Mouse (Mus musculus): ENCODE results near the gene Olfr1197.

Gene Olfr1197

DNA sequence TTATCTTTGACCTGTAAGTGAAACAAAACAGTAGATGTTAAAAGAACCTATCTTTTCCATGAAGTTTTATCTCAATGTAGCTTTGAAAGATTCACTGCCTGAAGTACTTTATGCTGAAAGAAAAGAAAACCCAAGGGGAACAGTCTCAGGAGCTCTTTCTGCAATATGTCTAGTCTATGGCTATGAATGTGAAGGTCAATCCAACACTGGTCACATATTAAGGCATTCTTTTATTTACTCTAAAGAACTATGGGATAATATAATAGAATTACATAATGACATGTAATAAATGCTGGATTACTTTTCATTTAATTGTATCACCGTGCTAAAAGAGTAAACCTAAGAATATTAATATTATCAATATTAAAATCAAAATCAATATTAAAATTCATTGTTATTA lies at the start of gene Olfr1197:
Gene Olfr1197, minus strand, starts transcription at position 101 of the 400 bp plus-strand sequence.
- no peak for DNase-seq (ENCODE audit: low spot score)

DNA sequence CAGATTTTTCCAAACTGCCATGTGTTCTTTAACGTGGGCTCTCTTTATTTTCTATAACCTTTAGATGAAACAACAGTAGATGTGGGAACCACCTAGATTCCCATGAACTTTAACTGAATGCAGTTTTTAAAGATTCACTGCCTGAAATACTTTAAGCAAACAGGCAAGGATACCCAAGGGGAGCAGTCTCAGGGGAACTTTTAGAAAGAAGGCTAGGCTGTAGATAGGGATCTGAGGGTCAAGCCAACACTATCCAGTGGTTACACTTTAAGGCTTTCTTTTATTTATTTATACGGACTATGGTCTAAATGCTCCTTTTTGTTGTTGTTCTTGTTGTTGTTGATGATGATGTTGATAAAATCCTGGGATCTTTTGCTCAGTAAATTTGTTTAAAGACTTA lies 38.2 kb upstream of the Olfr1197 start, which contains the start of gene Olfr1200:
Gene Olfr1200, minus strand, starts transcription at position 101 of the 400 bp plus-strand sequence.
- DNase-seq (ENCODE audit: low spot score), result no peak

DNA sequence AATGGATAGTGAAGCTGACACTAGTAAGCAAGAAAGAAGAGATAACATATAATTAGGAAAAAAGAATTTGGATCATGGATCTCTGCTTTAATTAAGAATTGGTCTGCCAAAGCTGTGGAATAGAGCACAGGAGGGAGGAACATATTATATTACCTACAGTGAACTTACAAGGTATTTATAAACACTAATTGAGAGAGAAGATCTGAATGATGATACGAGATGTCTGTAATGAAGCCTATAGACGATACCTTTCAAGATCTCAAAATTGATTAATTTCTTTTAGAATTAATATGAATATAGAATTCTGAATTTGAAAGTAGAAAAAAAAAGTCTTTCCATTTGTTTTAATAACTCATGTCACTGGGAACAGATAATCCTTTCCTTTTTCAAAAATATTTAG lies 28.2 kb upstream of the Olfr1197 start, which contains the start of gene Olfr1199:
Gene Olfr1199, minus strand, starts transcription at position 101 of the 400 bp plus-strand sequence.
- no peak for DNase-seq (ENCODE audit: low spot score)

DNA sequence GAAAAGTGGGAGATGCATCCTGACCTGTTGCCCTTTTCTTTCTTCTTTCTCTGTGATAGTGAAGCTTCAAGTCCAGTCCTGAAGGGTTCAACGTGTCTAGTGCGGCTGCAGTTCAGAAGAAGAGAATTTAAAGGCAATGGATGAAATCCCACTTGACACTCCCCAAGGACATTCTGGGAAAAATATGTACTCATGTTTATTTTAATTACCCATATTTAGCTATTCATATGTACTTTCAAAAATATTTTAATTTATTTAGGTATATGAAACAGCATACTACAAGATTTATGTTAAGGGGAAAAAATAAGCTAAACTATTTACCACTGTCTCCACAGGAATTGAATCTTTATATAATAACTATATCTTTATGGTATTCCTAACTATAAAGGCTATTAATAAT lies 19.1 kb upstream of the Olfr1197 start, which contains the start of gene Olfr1198:
Gene Olfr1198, minus strand, starts transcription at position 101 of the 400 bp plus-strand sequence.
- DNase-seq (ENCODE audit: low spot score), result no peak

DNA sequence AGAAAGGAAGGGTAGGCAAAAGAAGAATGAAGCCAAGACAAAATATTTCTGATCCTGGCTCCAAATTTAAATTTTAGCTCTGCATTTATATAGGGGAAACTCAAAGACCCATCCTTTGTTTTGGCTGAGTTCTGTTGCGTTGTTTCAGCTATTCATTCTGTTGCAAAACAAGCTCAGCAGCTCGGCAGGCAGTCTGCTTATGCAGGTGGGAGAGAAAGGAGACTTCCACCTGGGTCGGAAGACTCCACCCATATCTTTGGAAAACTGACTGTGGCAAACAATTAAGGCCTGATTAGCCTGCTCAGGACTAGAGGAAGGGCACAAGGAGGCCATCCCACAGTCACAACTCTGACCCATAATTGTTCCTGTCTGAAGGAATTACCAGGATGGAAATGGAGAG lies 11.2 kb upstream of the Olfr1197 start:
- no peak for DNase-seq (ENCODE audit: low spot score)

DNA sequence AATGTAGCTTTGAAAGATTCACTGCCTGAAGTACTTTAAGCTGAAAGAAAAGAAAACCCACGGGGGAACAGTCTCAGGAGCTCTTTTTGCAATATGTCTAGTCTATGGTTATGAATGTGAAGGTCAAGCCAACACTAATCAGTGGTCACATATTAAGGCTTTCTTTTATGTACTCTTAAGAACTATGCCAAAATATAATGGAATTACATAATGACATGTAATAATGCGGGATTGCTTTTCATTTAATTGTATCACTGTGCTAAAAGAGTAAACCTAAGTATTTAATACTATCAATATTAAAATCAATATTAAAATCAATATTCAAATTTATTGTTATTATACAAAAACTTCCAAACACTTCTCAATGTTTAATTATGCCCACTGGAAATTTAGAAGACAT lies 27.7 kb downstream of the Olfr1197 start, which contains the start of gene Olfr1196:
Gene Olfr1196, minus strand, starts transcription at position 101 of the 400 bp plus-strand sequence.
- no peak for DNase-seq (ENCODE audit: low spot score)

DNA sequence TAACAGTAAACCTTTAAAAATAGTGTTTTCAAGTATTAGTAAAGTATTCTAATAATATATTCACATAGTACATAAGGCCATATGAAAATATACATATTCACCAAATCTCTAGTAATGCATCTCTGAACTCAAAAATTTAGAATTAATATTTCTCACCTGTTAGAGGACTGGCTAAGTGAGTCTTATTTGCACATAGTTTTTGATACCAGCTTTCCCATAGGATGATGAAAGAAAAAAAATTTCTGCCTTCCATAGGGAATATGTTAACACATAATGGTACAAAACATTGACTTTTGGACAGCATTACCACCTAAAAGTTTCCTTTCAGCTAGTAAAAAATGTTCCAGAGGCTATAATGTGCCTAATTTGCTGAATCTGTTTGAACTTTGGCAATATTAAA lies 43.1 kb downstream of the Olfr1197 start, which contains the start of gene Olfr1195:
Gene Olfr1195, minus strand, starts transcription at position 101 of the 400 bp plus-strand sequence.
- DNase-seq (ENCODE audit: low spot score), result no peak
